Mouse (Mus musculus): ENCODE results near the gene Plac9a.
"Not testable (repeated sequence)": the region's sequence is repeated elsewhere in the genome, so short reads cannot be mapped to it uniquely, and the experiment has no call there.

The Plac9a gene

GRCm38 (mm10) chr14:25903000-25903399, at the start of gene Plac9a:
Gene Plac9a, minus strand, starts transcription at chr14:25903100.
- DNase-seq (ENCODE audit: extremely low spot score): not testable (repeated sequence)

- DNase-seq (ENCODE audit: extremely low spot score): not testable (repeated sequence)
These were observed 35.1 kb upstream of the Plac9a start, which contains the start of gene Cphx1 for GRCm38 (mm10) chr14:25938004-25938403. Gene Cphx1, plus strand, starts transcription at chr14:25938304.

GRCm38 (mm10) chr14:25936867-25937630, 34.1 kb upstream of the Plac9a start:
- DNase-seq (ENCODE audit: extremely low spot score): not testable (repeated sequence)

GRCm38 (mm10) chr14:25927562-25927881, 24.6 kb upstream of the Plac9a start, which contains the start of gene Tmem254a:
Gene Tmem254a, minus strand, starts transcription at chr14:25927672.
- not testable (repeated sequence) for DNase-seq (ENCODE audit: extremely low spot score)

GRCm38 (mm10) chr14:25926814-25927561, 24.1 kb upstream of the Plac9a start:
- DNase-seq (ENCODE audit: extremely low spot score): not testable (repeated sequence)

- not testable (repeated sequence) for DNase-seq (ENCODE audit: extremely low spot score)
These were observed 15.7 kb upstream of the Plac9a start for GRCm38 (mm10) chr14:25918427-25919170.

GRCm38 (mm10) chr14:25908976-25909375, 6.1 kb upstream of the Plac9a start:
- not testable (repeated sequence) for DNase-seq (ENCODE audit: extremely low spot score)

GRCm38 (mm10) chr14:25907272-25907671, 4.4 kb upstream of the Plac9a start:
- DNase-seq (ENCODE audit: extremely low spot score): not testable (repeated sequence)

GRCm38 (mm10) chr14:25905243-25905642, 2.3 kb upstream of the Plac9a start:
- DNase-seq (ENCODE audit: extremely low spot score): not testable (repeated sequence)

GRCm38 (mm10) chr14:25895686-25896085, 7.2 kb downstream of the Plac9a start:
- not testable (repeated sequence) for DNase-seq (ENCODE audit: extremely low spot score)

GRCm38 (mm10) chr14:25894566-25894965, 8.3 kb downstream of the Plac9a start:
- DNase-seq (ENCODE audit: extremely low spot score): not testable (repeated sequence)

GRCm38 (mm10) chr14:25885886-25886285, 17.0 kb downstream of the Plac9a start:
- DNase-seq (ENCODE audit: extremely low spot score): not testable (repeated sequence)

- DNase-seq (ENCODE audit: extremely low spot score): not testable (repeated sequence)
These were observed 21.1 kb downstream of the Plac9a start for GRCm38 (mm10) chr14:25881769-25882168.

GRCm38 (mm10) chr14:25876640-25877039, 26.3 kb downstream of the Plac9a start:
- not testable (repeated sequence) for DNase-seq (ENCODE audit: extremely low spot score)

- DNase-seq (ENCODE audit: extremely low spot score): no peak
These were observed 30.2 kb downstream of the Plac9a start for GRCm38 (mm10) chr14:25872461-25873415.

GRCm38 (mm10) chr14:25869135-25869878, 33.6 kb downstream of the Plac9a start:
- DNase-seq (ENCODE audit: extremely low spot score): no peak

GRCm38 (mm10) chr14:25868706-25869105, 34.2 kb downstream of the Plac9a start:
- DNase-seq (ENCODE audit: extremely low spot score): no peak

GRCm38 (mm10) chr14:25867834-25868233, 35.1 kb downstream of the Plac9a start:
- DNase-seq (ENCODE audit: extremely low spot score): no peak

- DNase-seq (ENCODE audit: extremely low spot score): no peak
These were observed 36.1 kb downstream of the Plac9a start for GRCm38 (mm10) chr14:25866832-25867231.

- no peak for DNase-seq (ENCODE audit: extremely low spot score)
These were observed 36.5 kb downstream of the Plac9a start for GRCm38 (mm10) chr14:25866384-25866783.
